Mouse (Mus musculus): ENCODE measurements at regions not wholly inside any gene's neighbourhood (a gene's known extent, or its start where the extent isn't known, plus 50 kb on each side); places are given as distances from the start of the nearest gene placed in this dataset.

GRCm38 (mm10) chr4:28064935-28065334, 748.0 kb upstream of the Epha7 start:
- no peaks in the 10 kb centered on the region for H3K27me3 ChIP-seq (ENCODE audit: control insufficient read depth, insufficient read depth, low read length)
- H3K9ac ChIP-seq (replicated peaks; ENCODE audit: low read length): no peak overlapping the region
- no peaks in the 10 kb centered on the region for H3K36me3 ChIP-seq (replicated peaks; ENCODE audit: control insufficient read depth, insufficient read depth, low read depth, low read length)
- H3K4me2 ChIP-seq (ENCODE audit: low read depth, low read length): no peak overlapping the region
- no peaks in the 10 kb centered on the region for H3K4me1 ChIP-seq (ENCODE audit: control insufficient read depth, insufficient read depth, low read length)
- H3K27ac ChIP-seq (replicated peaks; ENCODE audit: low read depth, low read length): no peak overlapping the region
- no peaks in the 10 kb centered on the region for H3K9me3 ChIP-seq (replicated peaks; ENCODE audit: control insufficient read depth, low read length)
- no peak for ATAC-seq (replicated peaks; ENCODE audit: insufficient number of reproducible peaks, low FRiP score, low TSS enrichment, low read depth)
- H3K4me3 ChIP-seq (ENCODE audit: low read depth, low read length): no peak overlapping the region
- no peak for DNase-seq (ENCODE audit: low spot score)

- Histone ChIP-seq H3K36me3 (replicated peaks; ENCODE audit: control insufficient read depth, insufficient read depth, low read depth, low read length) (no peaks in the 10 kb centered on the region), H3K27ac (replicated peaks; ENCODE audit: low read depth, low read length) (no peak overlapping the region), H3K9me3 (replicated peaks; ENCODE audit: control insufficient read depth, low read length) (no peaks in the 10 kb centered on the region), H3K4me3 (ENCODE audit: low read depth, low read length) (no peak overlapping the region), H3K9ac (replicated peaks; ENCODE audit: low read length) (no peak overlapping the region), H3K4me2 (ENCODE audit: low read depth, low read length) (no peak overlapping the region), H3K4me1 (ENCODE audit: control insufficient read depth, insufficient read depth, low read length) (no peaks in the 10 kb centered on the region), H3K27me3 (ENCODE audit: control insufficient read depth, insufficient read depth, low read length) (no peaks in the 10 kb centered on the region)
- DNase-seq (ENCODE audit: low spot score): no peak
- no peak for ATAC-seq (replicated peaks; ENCODE audit: insufficient number of reproducible peaks, low FRiP score, low TSS enrichment, low read depth)
- 75% methylated on average over 1 of the region's 1 CpGs for WGBS
These were observed 747.1 kb upstream of the Epha7 start for GRCm38 (mm10) chr4:28065828-28066227.

GRCm38 (mm10) chr4:28079030-28079429, 733.9 kb upstream of the Epha7 start:
- H3K9ac ChIP-seq (replicated peaks; ENCODE audit: low read length): no peak overlapping the region
- ATAC-seq (replicated peaks; ENCODE audit: insufficient number of reproducible peaks, low FRiP score, low TSS enrichment, low read depth) (no peak), DNase-seq (ENCODE audit: low spot score) (no peak)
- no peak overlapping the region for H3K4me2 ChIP-seq (ENCODE audit: low read depth, low read length)
- 82% methylated on average over 2 of the region's 2 CpGs for WGBS
- H3K4me1 ChIP-seq (ENCODE audit: control insufficient read depth, insufficient read depth, low read length): no peaks in the 10 kb centered on the region
- no peak overlapping the region for H3K27ac ChIP-seq (replicated peaks; ENCODE audit: low read depth, low read length)
- H3K36me3 ChIP-seq (replicated peaks; ENCODE audit: control insufficient read depth, insufficient read depth, low read depth, low read length): no peaks in the 10 kb centered on the region
- no peaks in the 10 kb centered on the region for H3K27me3 ChIP-seq (ENCODE audit: control insufficient read depth, insufficient read depth, low read length)
- no peaks in the 10 kb centered on the region for H3K9me3 ChIP-seq (replicated peaks; ENCODE audit: control insufficient read depth, low read length)
- no peak overlapping the region for H3K4me3 ChIP-seq (ENCODE audit: low read depth, low read length)

GRCm38 (mm10) chr4:28092854-28093253, 720.1 kb upstream of the Epha7 start:
- 58% methylated on average over 3 of the region's 3 CpGs for WGBS
- ATAC-seq (replicated peaks; ENCODE audit: insufficient number of reproducible peaks, low FRiP score, low TSS enrichment, low read depth): no peak

GRCm38 (mm10) chr4:28143165-28143564, 669.8 kb upstream of the Epha7 start:
- DNase-seq (ENCODE audit: low spot score) (no peak), ATAC-seq (replicated peaks; ENCODE audit: insufficient number of reproducible peaks, low FRiP score, low TSS enrichment, low read depth) (no peak; the same call in 1 of the 2 replicates)
- no peak overlapping the region for H3K9ac ChIP-seq (replicated peaks; ENCODE audit: low read length)
- no peaks in the 10 kb centered on the region for H3K36me3 ChIP-seq (replicated peaks; ENCODE audit: control insufficient read depth, insufficient read depth, low read depth, low read length)
- H3K9me3 ChIP-seq (replicated peaks; ENCODE audit: control insufficient read depth, low read length): no peaks in the 10 kb centered on the region
- H3K4me1 ChIP-seq (ENCODE audit: control insufficient read depth, insufficient read depth, low read length): no peaks in the 10 kb centered on the region
- H3K27me3 ChIP-seq (ENCODE audit: control insufficient read depth, insufficient read depth, low read length): no peaks in the 10 kb centered on the region
- no peak overlapping the region for H3K4me2 ChIP-seq (ENCODE audit: low read depth, low read length)
- 80% methylated on average over 8 of the region's 8 CpGs for WGBS
- no peak overlapping the region for H3K4me3 ChIP-seq (ENCODE audit: low read depth, low read length)
- no peak overlapping the region for H3K27ac ChIP-seq (replicated peaks; ENCODE audit: low read depth, low read length)

More at GRCm38 (mm10) chr4:28092854-28093253, 720.1 kb upstream of the Epha7 start:
- no peak overlapping the region for H3K9ac ChIP-seq (replicated peaks; ENCODE audit: low read length)
- no peaks in the 10 kb centered on the region for H3K4me1 ChIP-seq (ENCODE audit: control insufficient read depth, insufficient read depth, low read length)
- no peak overlapping the region for H3K4me2 ChIP-seq (ENCODE audit: low read depth, low read length)
- no peaks in the 10 kb centered on the region for H3K9me3 ChIP-seq (replicated peaks; ENCODE audit: control insufficient read depth, low read length)
- H3K27me3 ChIP-seq (ENCODE audit: control insufficient read depth, insufficient read depth, low read length): no peaks in the 10 kb centered on the region
- DNase-seq (ENCODE audit: low spot score): no peak
- H3K36me3 ChIP-seq (replicated peaks; ENCODE audit: control insufficient read depth, insufficient read depth, low read depth, low read length): no peaks in the 10 kb centered on the region
- H3K4me3 ChIP-seq (ENCODE audit: low read depth, low read length): no peak overlapping the region
- H3K27ac ChIP-seq (replicated peaks; ENCODE audit: low read depth, low read length): no peak overlapping the region

GRCm38 (mm10) chr4:28155116-28155515, 657.8 kb upstream of the Epha7 start:
- Histone ChIP-seq H3K9ac (replicated peaks; ENCODE audit: low read length) (no peak overlapping the region), H3K36me3 (replicated peaks; ENCODE audit: control insufficient read depth, insufficient read depth, low read depth, low read length) (no peaks in the 10 kb centered on the region), H3K4me3 (ENCODE audit: low read depth, low read length) (no peak overlapping the region), H3K4me2 (ENCODE audit: low read depth, low read length) (no peak overlapping the region), H3K4me1 (ENCODE audit: control insufficient read depth, insufficient read depth, low read length) (no peaks in the 10 kb centered on the region), H3K27ac (replicated peaks; ENCODE audit: low read depth, low read length) (no peak overlapping the region), H3K9me3 (replicated peaks; ENCODE audit: control insufficient read depth, low read length) (no peaks in the 10 kb centered on the region), H3K27me3 (ENCODE audit: control insufficient read depth, insufficient read depth, low read length) (no peaks in the 10 kb centered on the region)
- no peak for ATAC-seq (replicated peaks; ENCODE audit: insufficient number of reproducible peaks, low FRiP score, low TSS enrichment, low read depth)
- DNase-seq (ENCODE audit: low spot score): no peak
- WGBS: 76% methylated on average over 2 of the region's 2 CpGs

GRCm38 (mm10) chr4:28176771-28177170, 636.2 kb upstream of the Epha7 start:
- ATAC-seq (replicated peaks; ENCODE audit: insufficient number of reproducible peaks, low FRiP score, low TSS enrichment, low read depth) (peak; percentile 100), DNase-seq (ENCODE audit: low spot score) (peak; percentile 74)
- Histone ChIP-seq H3K9me3 (replicated peaks; ENCODE audit: control insufficient read depth, low read length) (no peaks in the 10 kb centered on the region), H3K36me3 (replicated peaks; ENCODE audit: control insufficient read depth, insufficient read depth, low read depth, low read length) (no peaks in the 10 kb centered on the region), H3K27me3 (ENCODE audit: control insufficient read depth, insufficient read depth, low read length) (no peaks in the 10 kb centered on the region), H3K9ac (replicated peaks; ENCODE audit: low read length) (no peak overlapping the region), H3K4me1 (ENCODE audit: control insufficient read depth, insufficient read depth, low read length) (no peaks in the 10 kb centered on the region), H3K4me3 (ENCODE audit: low read depth, low read length) (no peak overlapping the region), H3K4me2 (ENCODE audit: low read depth, low read length) (no peak overlapping the region), H3K27ac (replicated peaks; ENCODE audit: low read depth, low read length) (no peak overlapping the region)
- 76% methylated on average over 3 of the region's 3 CpGs for WGBS

- Histone ChIP-seq H3K4me2 (ENCODE audit: low read depth, low read length) (no peak overlapping the region), H3K36me3 (replicated peaks; ENCODE audit: control insufficient read depth, insufficient read depth, low read depth, low read length) (no peaks in the 10 kb centered on the region), H3K9ac (replicated peaks; ENCODE audit: low read length) (no peak overlapping the region), H3K4me1 (ENCODE audit: control insufficient read depth, insufficient read depth, low read length) (no peaks in the 10 kb centered on the region), H3K27me3 (ENCODE audit: control insufficient read depth, insufficient read depth, low read length) (no peaks in the 10 kb centered on the region), H3K9me3 (replicated peaks; ENCODE audit: control insufficient read depth, low read length) (no peaks in the 10 kb centered on the region), H3K4me3 (ENCODE audit: low read depth, low read length) (no peak overlapping the region), H3K27ac (replicated peaks; ENCODE audit: low read depth, low read length) (no peak overlapping the region)
- WGBS: 55% methylated on average over 5 of the region's 5 CpGs
- DNase-seq (ENCODE audit: low spot score) (peak; percentile 5), ATAC-seq (replicated peaks; ENCODE audit: insufficient number of reproducible peaks, low FRiP score, low TSS enrichment, low read depth) (no peak)
These were observed 622.1 kb upstream of the Epha7 start for GRCm38 (mm10) chr4:28190861-28191260.
